Mouse (Mus musculus) lung, adult 18-20 months (tissue): ENCODE data around the gene Agtpbp1.
"Not testable (repeated sequence)": the region's sequence is repeated elsewhere in the genome, so short reads cannot be mapped to it uniquely, and the experiment has no call there.

Experiments used
- DNase-seq, 2 experiments: peaks; one replicate each; pipeline ENCODE4 v3.0.0; 2022; ENCODE audit warnings: mixed read lengths in 2 of 2

Agtpbp1 gene

GRCm38 (mm10) chr13:59584947-59585647, at the start of gene Agtpbp1, which contains the start of gene Naa35:
Gene Agtpbp1, minus strand, starts transcription at chr13:59585227.
Gene Naa35, plus strand, starts transcription at chr13:59585259.
- DNase-seq, result peak; percentile 100

DNA sequence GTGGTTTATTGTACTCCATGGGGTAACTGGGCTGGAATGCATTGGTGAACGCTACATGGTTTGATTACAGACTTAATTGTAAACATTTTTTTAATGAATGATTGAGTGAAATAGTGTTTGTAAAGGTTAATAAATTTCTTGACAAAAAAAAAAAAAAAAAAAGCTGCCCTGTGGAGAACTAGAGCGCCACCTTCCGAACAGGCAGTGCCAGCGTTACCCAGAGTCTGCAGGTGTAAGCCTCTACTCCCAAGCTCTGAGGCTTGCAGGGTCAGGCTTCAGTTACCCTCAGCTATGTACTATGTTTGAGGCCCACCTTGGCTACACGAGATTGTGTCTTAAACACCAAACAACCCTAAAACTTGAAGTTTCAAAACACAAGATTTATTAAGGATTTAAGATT, 49.6 kb upstream of the Agtpbp1 start:
- no peak for DNase-seq

GRCm38 (mm10) chr13:59626739-59627138, 41.7 kb upstream of the Agtpbp1 start:
- no peak for DNase-seq

DNA sequence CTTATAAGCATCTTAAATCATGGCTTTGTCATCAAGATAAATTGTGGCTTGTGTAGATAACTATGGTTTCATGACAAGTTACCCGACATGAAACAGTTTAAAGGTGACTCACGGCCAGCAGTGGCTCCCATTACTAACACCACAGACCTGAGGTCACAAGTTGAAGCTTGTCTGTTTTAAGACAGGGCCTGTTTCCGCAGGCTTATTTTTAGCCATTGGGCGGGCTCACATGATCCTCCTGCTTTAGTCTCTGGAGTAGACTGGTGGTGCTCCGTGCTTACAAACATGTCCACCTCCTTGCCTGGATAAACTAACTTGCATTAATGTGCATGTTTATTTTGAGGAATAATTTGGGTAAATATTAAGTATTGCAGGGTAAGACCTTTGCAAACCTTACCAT, 39.9 kb upstream of the Agtpbp1 start:
- DNase-seq, result no peak

GRCm38 (mm10) chr13:59624389-59624788, 39.4 kb upstream of the Agtpbp1 start:
- no peak for DNase-seq

DNA sequence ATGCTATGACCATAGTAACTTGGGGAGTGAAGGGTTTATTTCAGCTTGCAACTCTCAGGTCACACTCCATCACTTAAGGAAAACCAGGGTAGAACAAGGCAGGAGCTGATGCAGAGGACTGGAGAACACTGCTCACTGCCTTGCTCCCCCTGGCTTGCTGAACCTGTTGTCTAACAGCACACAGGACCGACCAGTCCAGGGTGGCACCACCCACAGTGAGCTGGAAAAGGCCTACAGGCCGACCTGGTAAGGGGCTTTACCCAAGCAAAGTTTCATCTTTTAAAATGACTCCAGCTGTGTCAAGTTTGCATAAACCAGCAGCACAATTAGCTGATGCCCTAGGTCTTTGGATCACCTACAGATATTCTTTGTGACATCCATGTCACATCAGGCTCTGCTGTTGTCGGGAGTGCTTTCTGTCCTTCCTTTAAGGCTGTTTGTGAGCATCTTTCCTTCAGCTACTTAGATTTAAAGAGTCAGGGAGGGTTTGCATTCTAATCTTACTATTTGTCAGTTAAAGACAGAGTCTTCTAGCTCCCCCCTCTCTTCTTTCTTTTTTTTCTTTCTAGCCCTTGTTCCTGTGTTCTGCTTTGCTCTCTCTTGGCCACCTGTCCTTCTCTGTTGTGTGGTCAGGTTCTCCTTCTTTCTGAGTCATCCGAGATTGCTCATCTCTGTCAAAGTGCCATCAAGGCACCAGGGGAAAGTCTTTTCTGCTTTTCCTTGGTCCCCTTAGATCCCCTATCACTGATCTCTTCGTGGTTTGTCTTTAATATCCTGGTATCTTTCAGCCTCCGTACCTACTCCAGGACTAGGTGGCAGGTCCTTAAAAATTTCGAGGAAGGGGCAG, 36.8 kb upstream of the Agtpbp1 start:
- no peak for DNase-seq

- no peak for DNase-seq
These were observed 33.4 kb upstream of the Agtpbp1 start for GRCm38 (mm10) chr13:59618463-59618862.

GRCm38 (mm10) chr13:59615554-59615953, 30.5 kb upstream of the Agtpbp1 start:
- no peak for DNase-seq

DNA sequence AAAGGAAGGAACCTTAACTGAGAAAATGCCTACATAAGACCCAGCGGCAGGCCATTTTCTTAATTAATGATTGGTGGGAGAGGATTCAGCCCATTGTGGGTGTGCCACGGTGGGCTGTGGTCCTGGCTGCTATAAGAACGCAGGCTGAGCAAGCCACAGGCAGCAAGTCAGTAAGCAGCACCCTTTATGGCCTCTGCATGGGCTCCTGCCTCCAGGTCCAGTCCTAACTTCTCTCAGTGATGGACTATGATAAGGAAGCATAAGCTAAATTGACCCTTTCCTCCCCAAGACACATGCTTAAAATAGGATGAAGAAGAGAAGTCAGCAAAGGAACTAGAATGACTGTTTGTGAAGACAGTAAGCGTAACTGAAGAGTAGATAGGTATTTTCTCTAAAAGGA, 30.1 kb upstream of the Agtpbp1 start:
- DNase-seq, result no peak

- DNase-seq, result no peak
These were observed 28.8 kb upstream of the Agtpbp1 start for GRCm38 (mm10) chr13:59613868-59614267.

- no peak for DNase-seq
These were observed 25.4 kb upstream of the Agtpbp1 start for GRCm38 (mm10) chr13:59610437-59610836.

DNA sequence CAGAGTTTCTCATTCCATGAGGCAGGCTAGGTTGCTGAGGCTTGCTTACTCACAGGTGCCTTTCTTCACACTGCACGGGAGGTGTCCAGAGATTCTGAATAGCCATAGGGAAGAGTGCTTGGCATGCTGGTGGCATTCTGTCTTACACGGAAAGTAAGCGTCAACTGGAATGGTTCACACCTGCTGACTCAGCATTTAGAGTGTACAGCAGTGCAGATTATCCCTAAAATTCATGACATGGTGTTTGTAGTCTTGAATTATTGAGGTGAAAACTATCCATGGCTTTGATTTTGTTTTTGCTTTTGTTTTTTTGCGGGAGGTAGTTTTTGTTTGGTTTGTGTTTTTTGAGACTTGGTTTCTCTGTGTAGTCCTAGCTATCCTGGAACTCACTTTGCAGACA, 24.9 kb upstream of the Agtpbp1 start:
- DNase-seq, result no peak

DNA sequence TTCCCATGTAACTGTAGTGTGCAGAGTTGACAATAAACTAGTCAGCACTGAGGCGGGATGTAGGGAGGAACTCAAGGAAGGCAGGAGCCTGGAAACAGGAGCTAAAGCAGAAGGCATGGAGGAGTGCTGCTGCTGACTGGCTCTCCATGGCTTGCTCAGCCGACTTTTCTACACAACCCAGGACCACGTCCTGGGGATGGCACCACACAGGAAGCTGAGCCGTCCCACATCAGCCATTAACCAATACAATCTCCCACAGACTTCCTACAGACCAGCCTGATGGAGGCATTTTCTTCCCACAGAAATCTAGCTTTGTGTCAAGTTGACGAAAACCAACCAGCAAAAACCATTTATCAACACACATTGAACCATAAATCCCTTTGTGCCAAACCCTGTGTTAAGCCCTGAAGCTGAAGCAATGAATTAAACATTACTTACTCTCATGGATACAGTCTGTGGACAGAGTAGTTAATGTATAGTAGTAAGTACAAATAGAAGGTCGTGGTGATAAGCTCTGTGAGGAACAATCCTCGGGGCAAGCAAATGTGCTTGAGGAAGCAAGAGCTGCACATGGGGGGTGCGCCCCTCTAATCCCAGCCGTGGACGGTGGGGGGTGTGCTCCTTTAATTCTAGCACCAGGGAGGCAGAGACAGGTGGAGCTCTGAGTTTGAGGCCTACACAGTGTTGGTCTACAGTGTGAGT, 20.3 kb upstream of the Agtpbp1 start:
- no peak for DNase-seq

DNA sequence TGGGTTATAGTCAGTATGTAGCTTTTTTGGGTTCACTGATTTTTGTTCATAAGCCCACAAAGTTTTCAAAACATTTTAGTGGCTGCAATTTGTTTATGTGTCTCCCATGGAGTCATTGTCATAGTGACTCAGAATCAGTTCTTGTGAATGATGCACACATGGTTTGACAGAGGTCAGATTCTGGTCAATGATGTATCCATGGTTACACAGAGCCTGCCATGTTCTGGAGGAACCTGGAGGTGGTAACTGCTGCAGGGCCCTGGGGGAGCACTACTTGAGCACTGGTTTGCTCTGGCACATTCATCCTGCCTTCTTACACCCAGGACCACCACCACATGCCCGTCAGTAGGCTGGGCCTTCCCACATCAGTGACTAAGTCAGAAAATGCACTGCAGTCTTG, 19.5 kb upstream of the Agtpbp1 start:
- no peak for DNase-seq

DNA sequence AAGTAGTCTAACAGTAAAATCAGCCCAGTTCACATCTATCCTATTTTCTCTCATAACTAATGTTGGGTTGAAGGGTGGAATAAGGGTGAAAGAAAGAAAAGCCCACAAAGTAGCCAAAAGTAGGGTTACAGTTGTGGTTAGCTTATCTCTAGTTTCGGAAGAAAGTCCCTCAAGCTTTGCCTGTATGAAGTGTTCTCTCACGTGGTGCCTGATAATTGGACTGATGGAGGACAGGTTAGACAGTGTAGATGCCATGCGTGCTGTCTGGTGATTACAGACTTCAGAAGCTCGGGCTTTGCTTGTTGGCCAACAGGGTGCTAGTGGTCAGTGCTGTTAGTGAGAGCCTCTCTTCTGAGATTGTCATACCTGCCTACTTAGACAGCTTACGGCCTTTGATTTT, 18.1 kb upstream of the Agtpbp1 start:
- DNase-seq, result no peak

DNA sequence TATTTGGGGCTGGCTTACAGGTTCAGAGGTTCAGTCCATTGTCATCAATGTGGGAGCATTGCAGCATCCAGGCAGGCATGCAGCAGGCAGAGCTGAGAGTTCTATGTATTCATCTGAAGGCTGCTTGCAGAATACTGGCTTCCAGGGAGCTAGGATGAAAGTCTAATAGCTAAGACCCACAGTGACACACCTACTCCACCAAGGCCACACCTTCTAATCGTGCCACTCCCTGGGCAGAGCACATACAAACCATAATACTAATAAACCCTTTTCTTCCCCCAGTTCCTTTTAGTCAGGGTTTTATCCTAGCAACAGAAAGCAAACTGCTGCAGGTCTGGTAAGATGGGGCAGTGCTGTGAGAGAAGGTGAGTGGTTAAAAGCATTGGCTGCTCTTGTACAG, 7.6 kb upstream of the Agtpbp1 start:
- no peak for DNase-seq

DNA sequence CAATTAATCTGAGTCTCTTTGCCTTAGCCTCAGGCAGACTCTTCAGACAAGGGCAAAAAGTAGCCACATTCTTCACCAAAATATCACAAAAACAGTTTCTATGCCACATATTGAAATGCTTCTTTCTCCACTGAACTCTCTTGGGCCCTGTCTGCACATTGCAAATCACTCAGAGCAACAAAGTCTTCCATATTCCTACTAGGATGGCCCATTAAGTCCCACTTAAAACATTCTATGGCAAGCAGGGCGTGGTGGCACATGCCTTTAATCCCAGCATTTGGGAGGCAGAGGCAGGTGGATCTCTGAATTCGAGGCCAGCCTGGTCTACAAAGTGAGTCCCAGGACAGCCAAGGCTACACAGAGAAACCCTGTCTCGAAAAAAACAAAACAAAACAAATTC, 7.0 kb upstream of the Agtpbp1 start:
- not testable (repeated sequence) for DNase-seq

DNA sequence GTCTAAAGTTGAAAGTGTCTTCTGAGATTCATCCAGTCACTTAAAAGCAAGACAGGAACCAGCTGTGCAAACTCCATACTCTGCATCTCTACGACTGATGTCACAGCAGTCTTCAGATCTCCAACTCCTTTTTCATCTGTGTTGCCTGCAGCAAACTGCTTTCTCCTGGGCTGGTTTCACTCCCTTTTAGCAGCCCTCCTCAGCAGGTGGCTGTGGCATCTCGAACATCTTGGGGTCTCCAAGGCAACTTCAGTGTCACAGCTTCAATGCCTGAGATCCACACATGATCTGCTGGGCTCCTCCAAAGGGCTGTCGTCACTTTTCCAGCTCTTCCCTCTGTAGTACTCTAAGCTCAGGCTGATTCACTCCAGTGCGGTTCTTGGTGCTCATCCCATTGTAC, 5.7 kb upstream of the Agtpbp1 start:
- no peak for DNase-seq

DNA sequence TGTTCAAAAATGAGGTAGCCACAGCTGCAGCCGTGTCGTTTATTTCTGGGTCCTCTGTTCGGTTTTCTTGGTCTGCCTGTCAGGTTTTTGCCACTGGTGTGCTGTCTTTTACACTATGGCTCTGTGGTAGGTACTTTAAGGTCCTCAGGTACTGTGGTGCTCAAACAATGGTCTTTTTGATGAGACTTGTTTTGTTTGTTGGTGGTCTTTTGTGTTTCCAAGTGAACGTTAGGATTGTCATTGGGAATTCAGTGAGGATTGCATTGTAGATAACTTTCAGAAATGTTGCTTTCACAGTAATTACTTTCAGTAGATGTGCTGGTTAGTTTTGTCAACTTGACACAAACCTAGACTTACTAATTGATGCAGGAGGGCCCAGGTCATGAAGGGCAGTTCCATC, 4.6 kb upstream of the Agtpbp1 start:
- no peak for DNase-seq

DNA sequence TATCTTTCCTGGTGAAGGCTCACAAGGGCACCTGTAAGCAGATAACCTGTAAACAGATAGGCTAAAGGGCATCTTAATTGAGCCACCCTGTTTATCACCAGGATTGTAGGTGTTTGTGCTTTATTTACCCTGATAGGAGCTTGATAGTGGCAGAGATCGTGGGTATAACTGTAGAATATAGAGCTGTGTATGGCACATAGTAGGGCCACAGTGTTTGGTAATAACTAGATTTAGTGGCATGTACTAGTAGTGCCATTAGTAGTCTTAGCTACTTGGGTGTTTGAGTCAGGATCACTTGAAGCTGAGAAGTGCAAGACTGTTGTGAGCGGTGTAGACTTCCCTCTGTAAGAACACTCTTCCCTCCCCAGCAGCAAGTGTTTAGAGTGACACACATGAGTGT, 2.2 kb upstream of the Agtpbp1 start:
- DNase-seq, result no peak

GRCm38 (mm10) chr13:59585648-59586005, 600 bp upstream of the Agtpbp1 start:
- DNase-seq, result peak in 1 of 2 experiments; percentile 32

DNA sequence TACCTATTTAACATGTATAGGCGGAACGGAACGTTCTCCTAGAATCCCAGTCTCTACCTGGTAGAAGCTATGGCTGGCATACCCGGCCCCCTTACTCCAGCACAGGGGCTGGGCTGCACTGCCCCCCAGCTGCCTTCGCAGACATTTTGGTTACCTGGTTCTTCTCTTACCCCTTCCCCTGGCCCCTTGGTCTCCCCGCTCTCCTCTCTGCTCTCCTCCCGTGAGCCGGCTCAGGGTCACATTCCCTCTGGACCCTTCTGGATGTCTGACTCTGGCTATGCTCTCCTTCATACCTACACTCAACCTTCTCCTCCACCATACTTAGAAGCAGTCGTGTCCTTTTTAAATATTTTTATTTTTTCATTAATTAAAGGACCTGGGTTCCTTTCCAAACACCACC, 546 bp downstream of the Agtpbp1 start:
- peak; percentile 32 to 33 for DNase-seq

DNA sequence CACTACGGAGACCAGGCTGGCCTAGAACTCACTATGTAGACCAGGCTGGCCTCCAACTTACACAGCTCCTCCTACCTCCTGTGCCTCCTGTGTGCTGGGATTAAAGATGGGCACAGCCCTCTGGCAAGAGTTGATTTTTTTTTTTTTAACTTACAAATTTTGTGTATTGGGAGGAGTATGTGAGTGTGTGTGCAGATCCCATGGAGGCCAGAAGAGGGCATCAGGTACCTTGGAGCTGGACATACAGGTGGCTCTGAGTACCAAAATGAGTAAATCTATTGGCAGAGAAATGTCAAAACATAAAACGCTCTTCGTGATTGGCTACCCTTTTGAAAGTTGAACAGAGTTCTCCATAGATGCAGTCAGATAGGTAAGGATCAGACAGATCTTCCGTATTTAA, 4.1 kb downstream of the Agtpbp1 start:
- no peak for DNase-seq

- no peak for DNase-seq
These were observed 12.5 kb downstream of the Agtpbp1 start for GRCm38 (mm10) chr13:59572549-59572948.
